Mouse (Mus musculus): ENCODE data around the gene Rasgrp3. TPM values are rescaled to one million over a fixed set of nuclear protein-coding genes. Genes with fewer than 3 reads are reported as not detected.

The Rasgrp3 gene
- polyA plus RNA-seq, 1 experiment from 2014 or later = 21.5 TPM

DNA sequence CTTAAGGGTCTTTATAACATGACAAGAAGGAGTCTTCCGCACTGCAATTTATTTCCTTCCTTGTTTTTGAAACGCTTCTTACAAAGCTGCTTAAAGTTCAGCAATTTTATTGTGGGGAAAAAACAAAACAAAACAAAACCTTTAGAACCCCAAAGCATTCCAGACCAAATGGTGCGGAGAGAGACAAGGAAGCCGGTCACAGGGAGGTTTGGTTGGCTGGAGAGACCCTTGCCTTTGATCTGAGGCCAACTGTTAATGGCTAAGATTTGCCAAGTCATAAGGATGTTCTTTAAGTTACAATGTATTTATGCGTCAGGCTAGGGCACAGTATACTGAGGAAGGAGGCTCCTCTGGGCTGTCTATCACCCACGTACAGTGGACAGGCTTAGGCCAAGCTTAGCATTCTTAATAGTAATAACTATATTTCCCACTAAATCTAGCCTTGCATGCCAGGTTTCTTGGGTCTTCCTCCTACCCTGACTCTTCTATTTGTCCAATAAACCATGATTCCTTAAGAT, 96.8 kb downstream of the Rasgrp3 start:
- Histone ChIP-seq H3K27ac (ENCODE audit: low read length) (peak overlapping the region; percentile 61; the same call in 1 of the 2 replicates), H3K4me3 (ENCODE audit: low read length) (no peak overlapping the region), H3K27me3 (ENCODE audit: insufficient read depth, low read length) (no peaks in the 10 kb centered on the region), H3K4me1 (ENCODE audit: insufficient read depth, low read length) (0 out of 2 replicates have a peak, but pooled peaks cover 7% of the 10 kb centered on the region), H3K9me3 (ENCODE audit: low read length) (no peaks in the 10 kb centered on the region), H3K9ac (replicated peaks; ENCODE audit: low read length) (no peak overlapping the region), H3K36me3 (ENCODE audit: insufficient read depth, low read length) (peaks cover 9% of the 10 kb centered on the region; the same call in 1 of the 2 replicates), H3K4me2 (replicated peaks; ENCODE audit: low read depth, low read length) (no peak overlapping the region)
- ATAC-seq (ENCODE audit: low FRiP score, low TSS enrichment) = peak; percentile 71
- 27% methylated on average over 6 of the region's 6 CpGs for WGBS

GRCm38 (mm10) chr17:75534314-75535020, 98.8 kb downstream of the Rasgrp3 start:
- no peaks in the 10 kb centered on the region for H3K9me3 ChIP-seq (ENCODE audit: low read length)
- H3K27me3 ChIP-seq (ENCODE audit: insufficient read depth, low read length) = no peaks in the 10 kb centered on the region
- no peak overlapping the region for H3K27ac ChIP-seq (ENCODE audit: low read length)
- no peak overlapping the region for H3K9ac ChIP-seq (replicated peaks; ENCODE audit: low read length)
- H3K4me1 ChIP-seq (ENCODE audit: insufficient read depth, low read length) = 0 out of 2 replicates have a peak, but pooled peaks cover 7% of the 10 kb centered on the region
- 0 out of 2 replicates have a peak, but pooled peaks have one; percentile 32 for ATAC-seq (ENCODE audit: low FRiP score, low TSS enrichment)
- H3K36me3 ChIP-seq (ENCODE audit: insufficient read depth, low read length) = peaks cover 20% of the 10 kb centered on the region
- H3K4me2 ChIP-seq (replicated peaks; ENCODE audit: low read depth, low read length) = no peak overlapping the region
- WGBS = 54% methylated on average over 12 of the region's 12 CpGs
- H3K4me3 ChIP-seq (ENCODE audit: low read length) = no peak overlapping the region

GRCm38 (mm10) chr17:75535612-75536011, 99.9 kb downstream of the Rasgrp3 start:
- Histone ChIP-seq H3K27ac (ENCODE audit: low read length) (no peak overlapping the region), H3K4me1 (ENCODE audit: insufficient read depth, low read length) (0 out of 2 replicates have a peak, but pooled peaks cover 7% of the 10 kb centered on the region), H3K27me3 (ENCODE audit: insufficient read depth, low read length) (no peaks in the 10 kb centered on the region), H3K4me3 (ENCODE audit: low read length) (no peak overlapping the region), H3K36me3 (ENCODE audit: insufficient read depth, low read length) (peaks cover 16% of the 10 kb centered on the region), H3K9me3 (ENCODE audit: low read length) (no peaks in the 10 kb centered on the region), H3K4me2 (replicated peaks; ENCODE audit: low read depth, low read length) (no peak overlapping the region), H3K9ac (replicated peaks; ENCODE audit: low read length) (no peak overlapping the region)
- ATAC-seq (ENCODE audit: low FRiP score, low TSS enrichment) = no peak
- WGBS = 91% methylated on average over 4 of the region's 4 CpGs

GRCm38 (mm10) chr17:75536396-75537049, 100.8 kb downstream of the Rasgrp3 start:
- no peak for ATAC-seq (ENCODE audit: low FRiP score, low TSS enrichment)
- Histone ChIP-seq H3K4me2 (replicated peaks; ENCODE audit: low read depth, low read length) (no peak overlapping the region), H3K27ac (ENCODE audit: low read length) (no peak overlapping the region), H3K9me3 (ENCODE audit: low read length) (no peaks in the 10 kb centered on the region), H3K27me3 (ENCODE audit: insufficient read depth, low read length) (no peaks in the 10 kb centered on the region), H3K36me3 (ENCODE audit: insufficient read depth, low read length) (peaks cover 16% of the 10 kb centered on the region), H3K9ac (replicated peaks; ENCODE audit: low read length) (no peak overlapping the region), H3K4me3 (ENCODE audit: low read length) (no peak overlapping the region), H3K4me1 (ENCODE audit: insufficient read depth, low read length) (0 out of 2 replicates have a peak, but pooled peaks cover 7% of the 10 kb centered on the region)
- WGBS = 33% methylated on average over 6 of the region's 6 CpGs

GRCm38 (mm10) chr17:75537050-75537445, 101.4 kb downstream of the Rasgrp3 start:
- no peak overlapping the region for H3K9ac ChIP-seq (replicated peaks; ENCODE audit: low read length)
- no peak overlapping the region for H3K4me3 ChIP-seq (ENCODE audit: low read length)
- H3K4me2 ChIP-seq (replicated peaks; ENCODE audit: low read depth, low read length) = no peak overlapping the region
- WGBS = 79% methylated on average over 7 of the region's 7 CpGs
- no peaks in the 10 kb centered on the region for H3K27me3 ChIP-seq (ENCODE audit: insufficient read depth, low read length)
- H3K4me1 ChIP-seq (ENCODE audit: insufficient read depth, low read length) = 0 out of 2 replicates have a peak, but pooled peaks cover 5% of the 10 kb centered on the region
- ATAC-seq (ENCODE audit: low FRiP score, low TSS enrichment) = no peak
- H3K36me3 ChIP-seq (ENCODE audit: insufficient read depth, low read length) = peaks cover 16% of the 10 kb centered on the region
- no peaks in the 10 kb centered on the region for H3K9me3 ChIP-seq (ENCODE audit: low read length)
- no peak overlapping the region for H3K27ac ChIP-seq (ENCODE audit: low read length)

GRCm38 (mm10) chr17:75538431-75538830, 102.7 kb downstream of the Rasgrp3 start:
- Histone ChIP-seq H3K36me3 (ENCODE audit: insufficient read depth, low read length) (peaks cover 16% of the 10 kb centered on the region), H3K27me3 (ENCODE audit: insufficient read depth, low read length) (no peaks in the 10 kb centered on the region), H3K4me1 (ENCODE audit: insufficient read depth, low read length) (0 out of 2 replicates have a peak, but pooled peaks cover 4% of the 10 kb centered on the region), H3K4me3 (ENCODE audit: low read length) (no peak overlapping the region), H3K9me3 (ENCODE audit: low read length) (no peaks in the 10 kb centered on the region), H3K4me2 (replicated peaks; ENCODE audit: low read depth, low read length) (no peak overlapping the region), H3K9ac (replicated peaks; ENCODE audit: low read length) (no peak overlapping the region), H3K27ac (ENCODE audit: low read length) (no peak overlapping the region)
- no peak for ATAC-seq (ENCODE audit: low FRiP score, low TSS enrichment)
- WGBS = 92% methylated on average over 12 of the region's 12 CpGs

DNA sequence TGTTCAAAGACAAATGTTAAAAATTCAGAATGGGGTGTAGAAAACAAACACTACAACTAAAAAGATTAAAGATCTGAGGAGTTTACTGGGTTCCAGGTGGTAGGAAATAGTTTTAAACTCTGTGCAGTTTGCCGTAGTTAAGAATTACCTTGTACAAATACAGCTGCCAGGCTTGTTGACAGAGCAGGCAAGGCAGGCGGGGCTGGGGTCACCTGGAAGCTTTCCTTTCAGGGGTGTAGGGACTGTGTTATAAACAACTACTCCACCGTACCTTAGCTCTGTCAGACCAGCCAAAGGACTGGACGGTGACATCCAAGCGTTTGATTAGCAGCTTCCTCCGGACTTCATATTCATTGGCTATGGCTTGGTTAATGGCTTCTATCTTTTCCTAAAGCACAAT, 103.4 kb downstream of the Rasgrp3 start:
- WGBS = 81% methylated on average over 6 of the region's 6 CpGs
- H3K4me1 ChIP-seq (ENCODE audit: insufficient read depth, low read length) = 0 out of 2 replicates have a peak, but pooled peaks cover 4% of the 10 kb centered on the region
- H3K4me3 ChIP-seq (ENCODE audit: low read length) = no peak overlapping the region
- no peaks in the 10 kb centered on the region for H3K9me3 ChIP-seq (ENCODE audit: low read length)
- peaks cover 16% of the 10 kb centered on the region for H3K36me3 ChIP-seq (ENCODE audit: insufficient read depth, low read length)
- ATAC-seq (ENCODE audit: low FRiP score, low TSS enrichment) = no peak
- no peak overlapping the region for H3K4me2 ChIP-seq (replicated peaks; ENCODE audit: low read depth, low read length)
- H3K9ac ChIP-seq (replicated peaks; ENCODE audit: low read length) = no peak overlapping the region
- H3K27me3 ChIP-seq (ENCODE audit: insufficient read depth, low read length) = no peaks in the 10 kb centered on the region
- no peak overlapping the region for H3K27ac ChIP-seq (ENCODE audit: low read length)

DNA sequence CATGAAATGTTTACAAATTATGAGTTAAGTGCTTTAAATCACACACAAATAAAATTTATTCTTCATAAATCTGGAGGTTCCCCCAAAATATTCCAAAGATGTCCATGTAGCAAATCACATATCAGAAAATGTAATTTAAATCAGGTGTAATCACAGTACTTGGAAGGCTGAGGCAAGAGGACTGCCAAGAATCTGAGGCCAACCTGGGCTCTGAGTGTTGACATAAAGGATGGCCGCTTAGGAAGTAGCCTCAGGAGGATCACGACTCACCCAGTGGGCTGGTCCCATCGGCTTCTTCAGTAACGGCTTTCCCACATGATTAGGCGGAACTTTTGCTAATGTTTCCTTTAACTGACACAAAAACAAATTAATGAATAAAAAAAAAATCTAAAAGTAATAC, 104.1 kb downstream of the Rasgrp3 start:
- 82% methylated on average over 5 of the region's 5 CpGs for WGBS
- Histone ChIP-seq H3K9me3 (ENCODE audit: low read length) (no peaks in the 10 kb centered on the region), H3K27me3 (ENCODE audit: insufficient read depth, low read length) (no peaks in the 10 kb centered on the region), H3K4me3 (ENCODE audit: low read length) (no peak overlapping the region), H3K27ac (ENCODE audit: low read length) (no peak overlapping the region), H3K4me2 (replicated peaks; ENCODE audit: low read depth, low read length) (no peak overlapping the region), H3K4me1 (ENCODE audit: insufficient read depth, low read length) (no peaks in the 10 kb centered on the region), H3K36me3 (ENCODE audit: insufficient read depth, low read length) (peaks cover 16% of the 10 kb centered on the region), H3K9ac (replicated peaks; ENCODE audit: low read length) (no peak overlapping the region)
- no peak for ATAC-seq (ENCODE audit: low FRiP score, low TSS enrichment)

GRCm38 (mm10) chr17:75543434-75543833, 107.7 kb downstream of the Rasgrp3 start:
- Histone ChIP-seq H3K4me2 (replicated peaks; ENCODE audit: low read depth, low read length) (no peak overlapping the region), H3K4me1 (ENCODE audit: insufficient read depth, low read length) (no peaks in the 10 kb centered on the region), H3K9ac (replicated peaks; ENCODE audit: low read length) (no peak overlapping the region), H3K9me3 (ENCODE audit: low read length) (no peaks in the 10 kb centered on the region), H3K27me3 (ENCODE audit: insufficient read depth, low read length) (no peaks in the 10 kb centered on the region), H3K27ac (ENCODE audit: low read length) (no peak overlapping the region), H3K36me3 (ENCODE audit: insufficient read depth, low read length) (peaks cover 21% of the 10 kb centered on the region), H3K4me3 (ENCODE audit: low read length) (no peak overlapping the region)
- no peak for ATAC-seq (ENCODE audit: low FRiP score, low TSS enrichment)
- WGBS = 71% methylated on average over 7 of the region's 7 CpGs

GRCm38 (mm10) chr17:75544262-75544661, 108.6 kb downstream of the Rasgrp3 start:
- Histone ChIP-seq H3K4me2 (replicated peaks; ENCODE audit: low read depth, low read length) (no peak overlapping the region), H3K27ac (ENCODE audit: low read length) (no peak overlapping the region), H3K4me3 (ENCODE audit: low read length) (no peak overlapping the region), H3K36me3 (ENCODE audit: insufficient read depth, low read length) (peaks cover 16% of the 10 kb centered on the region), H3K4me1 (ENCODE audit: insufficient read depth, low read length) (no peaks in the 10 kb centered on the region), H3K27me3 (ENCODE audit: insufficient read depth, low read length) (no peaks in the 10 kb centered on the region), H3K9ac (replicated peaks; ENCODE audit: low read length) (no peak overlapping the region), H3K9me3 (ENCODE audit: low read length) (no peaks in the 10 kb centered on the region)
- 81% methylated on average over 7 of the region's 7 CpGs for WGBS
- ATAC-seq (ENCODE audit: low FRiP score, low TSS enrichment) = no peak

All from kidney, embryonic 16.5 days (tissue).